Mouse (Mus musculus) olfactory bulb, adult 2 months (tissue): Measurements from ENCODE around the gene Atf3. TPM values are rescaled to one million over a fixed set of nuclear protein-coding genes. Genes with fewer than 3 reads are reported as not detected.

Source experiments
- H3K27ac ChIP-seq: fragments of 200-500 bp; 2 replicates; pipeline ENCODE4 v1.5.1; 2012; ENCODE audit warnings: low read depth, low read length; ENCODE audit not compliant: insufficient read depth
- H3K4me1 ChIP-seq: fragments of 200-500 bp; 2 replicates; pipeline ENCODE4 v1.6.1; 2012; ENCODE audit warnings: low read length; ENCODE audit not compliant: control insufficient read depth, insufficient read depth
- H3K4me3 ChIP-seq: fragments of 200-500 bp; 2 replicates; pipeline ENCODE4 v1.5.1; 2012; ENCODE audit warnings: mild to moderate bottlenecking, low read depth, low read length, moderate library complexity; ENCODE audit not compliant: insufficient read depth
- CTCF ChIP-seq: fragments of 200-500 bp; IDR thresholded peaks from 2 replicates; pipeline ENCODE4 v1.5.1; 2012; ENCODE audit warnings: low read depth, mild to moderate bottlenecking, low read length, moderate library complexity; ENCODE audit not compliant: insufficient read depth
- POLR2A ChIP-seq: fragments of 200-500 bp; IDR thresholded peaks from 2 replicates; pipeline ENCODE4 v1.6.1; 2012; ENCODE audit warnings: mild to moderate bottlenecking, low read depth, low read length, moderate library complexity; ENCODE audit not compliant: insufficient read depth
- WGBS: fragments of 180-500 bp; shearing (Covaris S2); methylation state at CpG from one replicate; pipeline ENCODE4 v1.1.7; 2018; 5-methylcytosine and 5-hydroxymethylcytosine counted together
- polyA plus RNA-seq: library from polyadenylated mRNA; stranded (reverse); fragments of >200 nt; gene quantifications from 2 replicates; pipeline ENCODE4 v1.2.4, GENCODE M21; 2012; ENCODE audit warnings: low replicate concordance; ENCODE audit not compliant: missing spikeins, insufficient read depth, insufficient read length

Gene Atf3
- polyA plus RNA-seq, 1 experiment: not detected

GRCm38 (mm10) chr1:191220588-191220987, 2.7 kb upstream of the Atf3 start:
- Histone ChIP-seq H3K27ac (no peak overlapping the region), H3K4me3 (no peak overlapping the region), H3K4me1 (peaks cover 20% of the 10 kb centered on the region)
- TF ChIP-seq CTCF (no peak), POLR2A (no peak)
- WGBS: 74% methylated on average over 8 of the region's 8 CpGs

DNA sequence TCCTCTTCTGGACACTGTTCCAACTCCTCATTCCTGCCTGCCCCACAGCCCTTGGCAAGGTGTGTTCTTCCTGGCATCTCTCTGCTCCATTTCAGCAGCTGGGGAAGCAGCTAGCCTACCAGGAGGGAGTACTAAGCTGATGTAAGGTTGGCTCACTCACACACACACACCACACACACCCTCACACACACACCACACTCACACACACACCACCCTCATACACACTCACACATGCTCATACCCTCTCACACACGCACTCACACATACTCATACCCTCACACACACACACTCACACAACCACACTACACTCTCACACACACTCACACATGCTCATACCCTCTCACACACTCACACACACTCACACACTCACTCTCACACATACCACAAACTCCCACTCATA, 1.9 kb upstream of the Atf3 start:
- TF ChIP-seq CTCF: no peak
- TF ChIP-seq POLR2A: no peak
- H3K27ac ChIP-seq: no peak overlapping the region
- no peak overlapping the region for H3K4me3 ChIP-seq
- 100% methylated on average over 1 of the region's 1 CpGs for whole genome bisulfite sequencing
- H3K4me1 ChIP-seq: peaks cover 15% of the 10 kb centered on the region

GRCm38 (mm10) chr1:191218583-191218982, 744 bp upstream of the Atf3 start:
- TF ChIP-seq CTCF (no peak), POLR2A (no peak)
- Histone ChIP-seq H3K27ac (no peak overlapping the region), H3K4me1 (peaks cover 10% of the 10 kb centered on the region), H3K4me3 (no peak overlapping the region)
- 88% methylated on average over 5 of the region's 5 CpGs for WGBS

- H3K4me3 ChIP-seq: no peak overlapping the region
- TF ChIP-seq CTCF (no peak), POLR2A (no peak)
- no peak overlapping the region for H3K27ac ChIP-seq
- 21% methylated on average over 19 of the region's 19 CpGs for WGBS
- peaks cover 9% of the 10 kb centered on the region; the same call in 1 of the 2 replicates for H3K4me1 ChIP-seq
These were observed 1.8 kb downstream of the Atf3 start for GRCm38 (mm10) chr1:191215776-191216661.

DNA sequence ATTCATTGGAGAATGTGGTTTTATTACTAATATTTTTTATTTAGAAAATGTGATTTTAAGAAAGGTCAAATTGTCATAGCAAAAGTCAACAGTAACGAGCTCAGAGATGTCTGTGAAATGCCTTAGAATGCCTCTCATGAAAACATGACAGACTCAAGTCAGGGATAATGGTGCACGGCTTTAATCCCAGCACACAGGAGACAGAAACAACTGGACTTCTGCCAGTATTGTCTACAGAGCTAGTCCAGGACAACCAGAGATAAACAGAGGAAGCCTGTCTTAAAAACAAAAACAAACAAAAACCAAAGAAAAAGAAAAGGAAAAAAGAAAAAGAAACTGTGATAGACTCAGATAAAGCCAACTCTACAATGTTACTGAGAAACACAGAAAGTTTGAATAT, 6.7 kb downstream of the Atf3 start:
- no peak overlapping the region for H3K4me3 ChIP-seq
- peaks cover 3% of the 10 kb centered on the region; the same call in 1 of the 2 replicates for H3K4me1 ChIP-seq
- H3K27ac ChIP-seq: no peak overlapping the region
- 72% methylated on average over 2 of the region's 2 CpGs for WGBS
- no peak for TF ChIP-seq CTCF
- TF ChIP-seq POLR2A: no peak

DNA sequence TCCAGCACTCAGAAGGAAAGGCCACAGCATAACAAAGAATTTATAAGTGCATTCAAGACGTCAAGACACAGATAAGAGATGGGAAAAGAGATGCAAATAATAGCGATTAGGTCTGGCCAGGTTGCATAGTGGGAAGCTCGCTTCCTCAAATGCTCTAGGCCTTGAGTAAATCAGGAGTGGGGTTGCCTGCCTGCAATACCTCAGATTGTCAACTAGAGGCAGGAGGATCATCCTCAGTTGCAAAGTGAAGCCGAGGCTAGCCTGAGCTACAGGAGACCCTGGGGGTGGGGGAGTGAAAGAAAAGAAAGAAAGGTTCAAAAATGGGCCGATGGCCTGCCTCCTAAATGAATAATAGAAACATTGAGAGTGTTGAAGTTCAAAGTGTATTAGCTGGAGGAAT, 12.0 kb downstream of the Atf3 start:
- TF ChIP-seq CTCF: no peak
- no peak for TF ChIP-seq POLR2A
- Histone ChIP-seq H3K27ac (no peak overlapping the region), H3K4me3 (no peak overlapping the region), H3K4me1 (no peaks in the 10 kb centered on the region)
- WGBS: 81% methylated on average over 5 of the region's 5 CpGs

DNA sequence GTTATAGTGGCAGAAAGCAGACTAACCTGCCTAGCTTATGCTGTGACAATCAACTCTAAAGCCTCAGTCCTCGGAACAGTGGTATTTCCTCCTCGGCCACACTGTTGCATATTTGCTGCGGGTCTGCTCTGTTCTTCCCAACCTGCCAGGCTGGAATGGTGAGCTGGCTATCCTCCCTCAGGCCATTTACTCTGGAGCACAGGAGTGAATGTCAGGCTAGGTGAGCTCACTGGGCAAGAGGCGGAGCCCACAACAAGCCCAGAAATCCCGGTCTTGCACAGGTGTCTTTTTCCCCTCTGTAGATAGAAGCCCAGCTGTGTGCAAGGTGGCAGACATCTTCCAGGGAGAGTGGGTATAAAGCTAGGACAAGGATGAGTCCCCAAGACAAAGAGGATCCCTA, 13.0 kb downstream of the Atf3 start:
- Histone ChIP-seq H3K4me3 (no peak overlapping the region), H3K4me1 (no peaks in the 10 kb centered on the region), H3K27ac (no peak overlapping the region)
- TF ChIP-seq POLR2A (no peak), CTCF (no peak)
- WGBS: 90% methylated on average over 5 of the region's 5 CpGs

GRCm38 (mm10) chr1:191203496-191203895, 14.3 kb downstream of the Atf3 start:
- Histone ChIP-seq H3K27ac (no peak overlapping the region), H3K4me3 (no peak overlapping the region), H3K4me1 (no peaks in the 10 kb centered on the region)
- TF ChIP-seq CTCF: no peak
- 70% methylated on average over 2 of the region's 2 CpGs for WGBS

GRCm38 (mm10) chr1:191202208-191202952, 15.5 kb downstream of the Atf3 start:
- no peaks in the 10 kb centered on the region for H3K4me1 ChIP-seq
- H3K27ac ChIP-seq: no peak overlapping the region
- WGBS: 77% methylated on average over 11 of the region's 11 CpGs
- TF ChIP-seq CTCF: no peak
- H3K4me3 ChIP-seq: no peak overlapping the region
